Mouse (Mus musculus) left cerebral cortex, adult 18-20 months (tissue): ENCODE data around the gene S100pbp. TPM values are rescaled to one million over a fixed set of nuclear protein-coding genes. Genes with fewer than 3 reads are reported as not detected.
A peak's percentile ranks its signal among the peaks of the same experiment; 100 is the strongest.

Experiments used
- DNase-seq, 2 experiments: peaks; one replicate each; pipeline ENCODE4 v3.0.0; 2021 to 2022; ENCODE audit warnings: low spot score in 2 of 2, mixed read lengths in 1 of 2
- long read RNA-seq, 2 experiments: library from polyadenylated mRNA; stranded (forward); transcript quantifications; one replicate each; pipeline ENCODE4 v2.0.0; 2021
- total RNA-seq, 2 experiments: library from RNA; stranded (reverse); gene quantifications; 2 replicates each; pipeline ENCODE4 v1.2.3; 2021

Gene S100pbp
- total RNA-seq = 10 to 100 TPM; 37.1 to 38.3 TPM
- long read RNA-seq, experiment 1, partial matches to known transcripts = 0 of 7 reads
- long read RNA-seq, experiment 1, other reads (novel, unspliced or antisense) = 7 of 7 reads
- long read RNA-seq, experiment 2, partial matches to known transcripts = 0 of 5 reads
- long read RNA-seq, experiment 2, other reads (novel, unspliced or antisense) = 5 of 5 reads

- DNase-seq = peak; percentile 94 to 96
Observed at GRCm38 (mm10) chr4:129189542-129190519, at the start of gene S100pbp, which contains the start of gene Yars. Gene S100pbp (minus strand): TSS chr4:129189727. Gene Yars (plus strand): TSS chr4:129189760.

- DNase-seq = peak; percentile 70 to 83
Observed at GRCm38 (mm10) chr4:129239075-129239474, 49.5 kb upstream of the S100pbp start.

- peak in 1 of 2 experiments; percentile 33 for DNase-seq
Observed at GRCm38 (mm10) chr4:129238579-129239016, 49.1 kb upstream of the S100pbp start.

- peak in 1 of 2 experiments; percentile 32 for DNase-seq
Observed at GRCm38 (mm10) chr4:129237843-129238441, 48.4 kb upstream of the S100pbp start.

- no peak for DNase-seq
Observed at GRCm38 (mm10) chr4:129236236-129236813, 46.8 kb upstream of the S100pbp start.

GRCm38 (mm10) chr4:129235147-129235546 lies 45.6 kb upstream of the S100pbp start:
- no peak for DNase-seq

- DNase-seq = no peak
Observed at GRCm38 (mm10) chr4:129234488-129234887, 45.0 kb upstream of the S100pbp start.

- DNase-seq = no peak
Observed at GRCm38 (mm10) chr4:129232561-129233360, 43.2 kb upstream of the S100pbp start.

- no peak for DNase-seq
Observed at GRCm38 (mm10) chr4:129231594-129232450, 42.3 kb upstream of the S100pbp start.

- no peak for DNase-seq
Observed at GRCm38 (mm10) chr4:129230926-129231325, 41.4 kb upstream of the S100pbp start.

- no peak for DNase-seq
Observed at GRCm38 (mm10) chr4:129227985-129228381, 38.5 kb upstream of the S100pbp start.

- DNase-seq = no peak
Observed at GRCm38 (mm10) chr4:129227170-129227984, 37.9 kb upstream of the S100pbp start.

- DNase-seq = no peak
Observed at GRCm38 (mm10) chr4:129226441-129226963, 37.0 kb upstream of the S100pbp start.

GRCm38 (mm10) chr4:129225315-129225714 lies 35.8 kb upstream of the S100pbp start:
- DNase-seq = no peak

- peak in 1 of 2 experiments; percentile 54 for DNase-seq
Observed at GRCm38 (mm10) chr4:129223421-129224281, 34.1 kb upstream of the S100pbp start.

GRCm38 (mm10) chr4:129222019-129222925 lies 32.7 kb upstream of the S100pbp start:
- DNase-seq = no peak
